Mouse (Mus musculus): ENCODE data around the gene Gtf2a2. TPM values are rescaled to one million over a fixed set of nuclear protein-coding genes. Genes with fewer than 3 reads are reported as not detected.

Gtf2a2 gene
- polyA plus RNA-seq, 1 experiment from 2014 or later: 191 TPM

GRCm38 (mm10) chr9:70046255-70046654, 33.9 kb downstream of the Gtf2a2 start:
- no peak overlapping the region for H3K27ac ChIP-seq (replicated peaks)
- no peaks in the 10 kb centered on the region for H3K36me3 ChIP-seq
- H3K27me3 ChIP-seq: no peaks in the 10 kb centered on the region
- H3K9ac ChIP-seq (replicated peaks): no peak overlapping the region
- WGBS: 93% methylated on average over 6 of the region's 6 CpGs
- H3K4me2 ChIP-seq (replicated peaks): no peak overlapping the region
- peaks cover 10% of the 10 kb centered on the region for H3K4me1 ChIP-seq
- H3K4me3 ChIP-seq: no peak overlapping the region
- H3K9me3 ChIP-seq: no peaks in the 10 kb centered on the region
- no peak for ATAC-seq (ENCODE audit: low FRiP score, low read depth)

- H3K9me3 ChIP-seq: no peaks in the 10 kb centered on the region
- H3K36me3 ChIP-seq: no peaks in the 10 kb centered on the region
- H3K4me1 ChIP-seq: peaks cover 10% of the 10 kb centered on the region
- no peak overlapping the region for H3K27ac ChIP-seq (replicated peaks)
- H3K4me2 ChIP-seq (replicated peaks): no peak overlapping the region
- WGBS: 73% methylated on average over 3 of the region's 3 CpGs
- H3K27me3 ChIP-seq: no peaks in the 10 kb centered on the region
- no peak for ATAC-seq (ENCODE audit: low FRiP score, low read depth)
- H3K4me3 ChIP-seq: no peak overlapping the region
- no peak overlapping the region for H3K9ac ChIP-seq (replicated peaks)
Measured at GRCm38 (mm10) chr9:70047839-70048238, 35.5 kb downstream of the Gtf2a2 start.

- Histone ChIP-seq H3K4me3 (no peak overlapping the region), H3K27me3 (no peaks in the 10 kb centered on the region), H3K36me3 (no peaks in the 10 kb centered on the region), H3K9ac (replicated peaks) (no peak overlapping the region), H3K9me3 (no peaks in the 10 kb centered on the region), H3K4me2 (replicated peaks) (no peak overlapping the region), H3K4me1 (peaks cover 10% of the 10 kb centered on the region), H3K27ac (replicated peaks) (no peak overlapping the region)
- 52% methylated on average over 5 of the region's 5 CpGs for WGBS
- ATAC-seq (ENCODE audit: low FRiP score, low read depth): no peak
Measured at GRCm38 (mm10) chr9:70048280-70048679, 35.9 kb downstream of the Gtf2a2 start.

- Histone ChIP-seq H3K9ac (replicated peaks) (no peak overlapping the region), H3K27me3 (no peaks in the 10 kb centered on the region), H3K4me3 (no peak overlapping the region), H3K27ac (replicated peaks) (0 out of 2 replicates have a peak overlapping the region, but pooled peaks have one; percentile 35), H3K4me1 (peaks cover 10% of the 10 kb centered on the region), H3K4me2 (replicated peaks) (no peak overlapping the region), H3K36me3 (no peaks in the 10 kb centered on the region), H3K9me3 (no peaks in the 10 kb centered on the region)
- no peak for ATAC-seq (ENCODE audit: low FRiP score, low read depth)
- WGBS: 57% methylated on average over 6 of the region's 6 CpGs
Measured at GRCm38 (mm10) chr9:70048751-70049415, 36.5 kb downstream of the Gtf2a2 start.

DNA sequence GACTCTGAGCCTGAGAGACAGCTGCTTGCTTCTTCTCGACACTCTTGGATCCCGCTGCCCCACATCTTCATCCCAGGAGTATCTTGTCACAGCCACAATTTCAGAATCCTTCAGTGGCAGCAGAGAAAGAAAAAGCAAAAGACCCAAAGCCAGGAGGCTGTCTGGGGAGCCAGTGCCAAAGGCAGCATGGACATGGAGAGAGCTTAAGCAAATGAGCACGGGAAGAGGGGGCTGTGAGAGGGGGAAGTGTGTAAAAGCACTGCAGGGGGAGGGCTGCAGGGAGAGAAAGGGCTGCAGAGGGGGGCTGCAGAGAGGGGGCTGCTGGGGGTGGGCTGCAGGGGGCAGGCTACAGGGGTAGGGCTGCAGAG, 37.0 kb downstream of the Gtf2a2 start:
- 23% methylated on average over 3 of the region's 3 CpGs for WGBS
- 0 out of 2 replicates have a peak, but pooled peaks have one; percentile 60 for ATAC-seq (ENCODE audit: low FRiP score, low read depth)
- H3K27ac ChIP-seq (replicated peaks): 0 out of 2 replicates have a peak overlapping the region, but pooled peaks have one; percentile 35

GRCm38 (mm10) chr9:70049839-70050238, 37.5 kb downstream of the Gtf2a2 start:
- Histone ChIP-seq H3K36me3 (no peaks in the 10 kb centered on the region), H3K27me3 (no peaks in the 10 kb centered on the region), H3K27ac (replicated peaks) (no peak overlapping the region), H3K9ac (replicated peaks) (no peak overlapping the region), H3K4me2 (replicated peaks) (no peak overlapping the region), H3K4me1 (peaks cover 10% of the 10 kb centered on the region), H3K9me3 (no peaks in the 10 kb centered on the region), H3K4me3 (no peak overlapping the region)
- 43% methylated on average over 8 of the region's 8 CpGs for WGBS
- no peak for ATAC-seq (ENCODE audit: low FRiP score, low read depth)

More for the DNA sequence above, 37.0 kb downstream of the Gtf2a2 start:
- Histone ChIP-seq H3K4me1 (peaks cover 10% of the 10 kb centered on the region), H3K9ac (replicated peaks) (no peak overlapping the region), H3K4me2 (replicated peaks) (no peak overlapping the region), H3K27me3 (no peaks in the 10 kb centered on the region), H3K4me3 (no peak overlapping the region), H3K9me3 (no peaks in the 10 kb centered on the region), H3K36me3 (no peaks in the 10 kb centered on the region)

DNA sequence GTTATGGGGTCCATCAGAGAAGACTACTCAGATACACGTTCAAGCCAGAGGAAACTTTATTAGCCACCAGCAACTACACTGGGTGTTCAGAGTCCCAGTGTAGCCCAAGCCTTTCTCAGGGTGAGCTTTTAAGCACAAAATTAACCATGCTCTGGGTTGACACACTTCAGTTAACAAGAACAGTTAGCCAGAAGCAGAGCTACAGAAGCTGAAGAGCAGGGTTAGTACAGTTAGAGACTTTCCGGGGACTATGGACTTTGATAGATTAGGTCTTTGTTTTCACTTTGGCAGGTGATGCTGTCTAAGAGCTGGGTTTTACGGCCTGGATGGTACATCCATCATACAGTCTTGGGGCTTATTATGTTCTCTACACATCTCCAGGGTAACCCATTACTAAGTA, 40.4 kb downstream of the Gtf2a2 start:
- Histone ChIP-seq H3K9me3 (no peaks in the 10 kb centered on the region), H3K4me3 (no peak overlapping the region), H3K4me1 (peaks cover 10% of the 10 kb centered on the region), H3K4me2 (replicated peaks) (no peak overlapping the region), H3K27ac (replicated peaks) (no peak overlapping the region), H3K9ac (replicated peaks) (no peak overlapping the region), H3K27me3 (no peaks in the 10 kb centered on the region), H3K36me3 (no peaks in the 10 kb centered on the region)
- no peak for ATAC-seq (ENCODE audit: low FRiP score, low read depth)
- 77% methylated on average over 3 of the region's 3 CpGs for WGBS

GRCm38 (mm10) chr9:70053411-70053810, 41.1 kb downstream of the Gtf2a2 start:
- H3K9me3 ChIP-seq: no peaks in the 10 kb centered on the region
- no peak overlapping the region for H3K4me2 ChIP-seq (replicated peaks)
- no peak for ATAC-seq (ENCODE audit: low FRiP score, low read depth)
- H3K4me3 ChIP-seq: no peak overlapping the region
- WGBS: 40% methylated on average over 3 of the region's 3 CpGs
- H3K27ac ChIP-seq (replicated peaks): no peak overlapping the region
- no peaks in the 10 kb centered on the region for H3K27me3 ChIP-seq
- peaks cover 10% of the 10 kb centered on the region for H3K4me1 ChIP-seq
- no peak overlapping the region for H3K9ac ChIP-seq (replicated peaks)
- no peaks in the 10 kb centered on the region for H3K36me3 ChIP-seq

DNA sequence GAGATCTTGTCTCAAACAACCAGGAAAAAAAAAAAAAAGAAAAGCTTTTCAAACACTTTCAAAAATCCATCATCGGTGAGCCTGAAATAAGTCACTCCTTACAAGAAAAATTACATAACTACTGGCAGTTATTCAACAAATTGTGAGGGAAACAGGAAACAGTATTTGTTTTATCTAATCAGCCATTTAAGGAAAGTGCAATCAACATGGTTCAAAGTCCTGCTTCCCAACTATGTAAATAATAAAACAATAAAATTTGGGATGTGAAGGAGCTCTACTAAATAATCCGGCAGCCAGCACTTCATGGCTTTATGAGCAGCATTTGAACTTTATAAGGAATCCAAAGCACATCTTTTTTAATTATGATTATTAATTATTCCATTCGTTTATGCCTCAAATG, 49.7 kb downstream of the Gtf2a2 start:
- no peaks in the 10 kb centered on the region for H3K9me3 ChIP-seq
- no peaks in the 10 kb centered on the region for H3K4me1 ChIP-seq
- H3K4me3 ChIP-seq: no peak overlapping the region
- no peaks in the 10 kb centered on the region for H3K36me3 ChIP-seq
- no peaks in the 10 kb centered on the region for H3K27me3 ChIP-seq
- no peak overlapping the region for H3K4me2 ChIP-seq (replicated peaks)
- no peak overlapping the region for H3K27ac ChIP-seq (replicated peaks)
- 91% methylated on average over 3 of the region's 3 CpGs for WGBS
- ATAC-seq (ENCODE audit: low FRiP score, low read depth): no peak
- no peak overlapping the region for H3K9ac ChIP-seq (replicated peaks)

DNA sequence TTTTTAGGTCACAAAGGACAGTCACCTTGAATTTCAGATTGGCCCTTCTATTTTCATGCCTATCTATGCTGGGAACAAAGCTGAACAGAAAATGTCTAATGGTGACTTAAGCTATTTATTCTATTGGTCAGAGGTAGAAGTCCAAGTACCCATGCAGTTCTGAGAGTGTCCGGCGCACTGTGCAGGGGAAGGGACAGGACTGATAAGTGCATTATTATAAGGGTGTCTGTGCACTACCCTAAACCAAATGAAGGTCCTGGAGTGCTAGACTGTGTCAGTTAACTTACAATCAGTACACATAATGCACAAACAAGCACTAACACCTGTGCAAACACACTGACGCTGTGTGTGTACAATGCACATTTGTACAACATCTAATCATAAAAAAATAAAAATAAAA, 55.1 kb downstream of the Gtf2a2 start:
- Histone ChIP-seq H3K9ac (replicated peaks) (no peak overlapping the region), H3K4me2 (replicated peaks) (no peak overlapping the region), H3K4me1 (no peaks in the 10 kb centered on the region), H3K9me3 (no peaks in the 10 kb centered on the region), H3K36me3 (no peaks in the 10 kb centered on the region), H3K27ac (replicated peaks) (no peak overlapping the region), H3K27me3 (no peaks in the 10 kb centered on the region), H3K4me3 (no peak overlapping the region)
- WGBS: 91% methylated on average over 3 of the region's 3 CpGs
- ATAC-seq (ENCODE audit: low FRiP score, low read depth): no peak

DNA sequence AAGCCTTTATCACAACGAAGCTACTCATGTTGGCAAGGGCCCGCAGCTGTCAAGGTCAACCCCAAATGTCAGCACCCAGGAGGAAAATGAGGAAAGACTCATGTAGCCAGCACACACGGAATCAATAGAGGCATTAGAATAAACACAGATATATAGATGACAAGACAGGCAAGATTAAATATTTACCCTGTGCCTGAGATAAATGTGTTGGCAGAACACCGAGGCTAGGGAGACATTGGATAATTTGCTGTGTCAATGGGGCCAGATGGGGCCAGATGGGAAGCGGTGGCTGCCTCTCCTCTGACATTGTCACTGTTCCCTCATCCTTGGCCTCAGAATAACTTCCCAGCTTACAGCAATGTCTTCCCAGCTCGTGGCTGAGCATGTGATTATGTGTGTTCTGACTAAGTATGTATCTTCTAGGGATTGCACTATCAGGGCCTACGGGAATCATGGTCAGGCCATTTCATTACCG, 57.6 kb downstream of the Gtf2a2 start:
- H3K27ac ChIP-seq (replicated peaks): no peak overlapping the region
- no peaks in the 10 kb centered on the region for H3K4me1 ChIP-seq
- H3K4me3 ChIP-seq: no peak overlapping the region
- 66% methylated on average over 8 of the region's 8 CpGs for WGBS
- no peaks in the 10 kb centered on the region for H3K9me3 ChIP-seq
- no peak overlapping the region for H3K9ac ChIP-seq (replicated peaks)
- H3K36me3 ChIP-seq: no peaks in the 10 kb centered on the region
- ATAC-seq (ENCODE audit: low FRiP score, low read depth): no peak
- no peak overlapping the region for H3K4me2 ChIP-seq (replicated peaks)
- no peaks in the 10 kb centered on the region for H3K27me3 ChIP-seq

- ATAC-seq (ENCODE audit: low FRiP score, low read depth): no peak
- H3K9ac ChIP-seq (replicated peaks): no peak overlapping the region
- H3K27me3 ChIP-seq: no peaks in the 10 kb centered on the region
- no peaks in the 10 kb centered on the region for H3K36me3 ChIP-seq
- no peak overlapping the region for H3K4me3 ChIP-seq
- no peaks in the 10 kb centered on the region for H3K9me3 ChIP-seq
- no peaks in the 10 kb centered on the region for H3K4me1 ChIP-seq
- H3K27ac ChIP-seq (replicated peaks): no peak overlapping the region
- H3K4me2 ChIP-seq (replicated peaks): no peak overlapping the region
- 84% methylated on average over 8 of the region's 8 CpGs for WGBS
Measured at GRCm38 (mm10) chr9:70072387-70072786, 60.0 kb downstream of the Gtf2a2 start.
